Mouse (Mus musculus): ENCODE results near the gene Zbp1.

The Zbp1 gene

GRCm38 (mm10) chr2:173218416-173219141, at the start of gene Zbp1:
TSS of gene Zbp1 (minus strand) at chr2:173218923.
- DNase-seq = no peak

- DNase-seq = no peak
These were observed 48.8 kb upstream of the Zbp1 start for GRCm38 (mm10) chr2:173267562-173267961.

DNA sequence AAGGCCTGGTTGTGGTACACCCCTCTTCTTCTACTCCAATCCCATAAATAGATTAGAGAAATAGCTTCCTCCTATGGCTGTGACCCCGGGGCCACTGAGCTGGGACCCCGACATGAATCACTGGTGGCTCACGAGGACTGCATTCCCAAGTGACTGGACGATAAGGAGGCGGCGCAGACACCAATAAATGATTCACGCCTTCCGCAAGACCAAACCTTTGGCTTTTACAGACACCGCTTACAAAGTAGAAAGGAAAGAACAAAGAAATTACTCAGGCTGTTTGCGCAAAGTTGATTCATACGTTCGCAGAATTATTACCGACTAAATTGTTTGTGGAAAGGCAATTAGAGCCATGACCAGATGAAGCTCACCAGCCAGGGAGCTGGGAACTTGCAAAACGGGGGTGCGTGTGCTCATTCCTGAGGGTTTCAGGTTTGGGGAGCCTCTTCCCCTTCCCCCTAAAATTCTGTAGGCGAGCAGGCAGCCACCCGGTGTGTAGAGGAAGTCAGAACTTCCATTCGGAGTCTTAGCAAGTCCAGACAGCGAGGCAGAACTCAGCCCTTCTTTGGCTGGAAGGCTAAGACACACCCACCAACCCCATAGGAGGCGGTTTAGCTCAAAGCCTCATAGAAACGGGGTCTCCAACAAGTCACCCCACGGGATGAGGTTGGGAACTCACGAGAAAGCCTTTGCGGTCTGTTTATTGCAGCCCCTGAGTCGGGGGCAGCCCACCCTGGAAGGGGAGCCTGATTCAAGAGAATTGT, 47.8 kb upstream of the Zbp1 start:
- DNase-seq = no peak

- no peak for DNase-seq
These were observed 46.9 kb upstream of the Zbp1 start for GRCm38 (mm10) chr2:173265468-173266265.

- DNase-seq = peak; percentile 84 to 89
These were observed 45.9 kb upstream of the Zbp1 start for GRCm38 (mm10) chr2:173264467-173265128.

DNA sequence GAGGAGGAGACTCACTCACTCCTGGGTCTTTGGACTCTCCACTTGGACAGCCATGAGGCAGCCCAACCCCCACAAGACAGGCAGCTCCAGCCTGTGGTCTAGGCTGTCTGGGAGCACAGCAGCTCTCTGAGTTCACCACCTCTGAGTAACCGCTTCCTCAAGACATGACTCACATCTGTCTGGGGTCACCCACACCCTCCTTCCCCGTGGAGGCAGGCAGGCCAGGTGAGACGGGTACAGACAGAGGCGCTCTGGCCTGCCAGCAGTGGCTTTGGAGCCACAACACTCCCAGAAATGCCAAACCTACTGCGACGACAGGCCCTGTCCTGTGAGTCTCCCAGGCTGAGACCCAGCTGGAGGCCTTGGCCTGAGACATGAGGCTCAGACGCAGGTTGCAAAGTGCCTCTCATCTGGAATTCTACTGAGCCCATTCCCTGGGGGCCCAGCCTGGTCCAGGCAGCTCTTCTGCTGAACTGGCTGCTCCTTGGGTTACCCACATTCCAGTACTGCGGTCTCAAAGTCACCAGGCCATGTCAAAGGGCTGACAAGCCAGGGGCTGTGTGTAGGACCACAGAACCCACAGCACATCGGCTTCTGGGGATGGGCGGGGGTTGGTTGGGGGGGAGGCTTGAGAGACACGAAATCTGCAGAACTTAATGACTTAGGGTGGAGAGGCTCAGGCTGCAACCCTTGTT, 45.1 kb upstream of the Zbp1 start:
- DNase-seq = peak; percentile 68 to 69

GRCm38 (mm10) chr2:173261497-173261896, 42.8 kb upstream of the Zbp1 start:
- peak; percentile 60 to 64 for DNase-seq

DNA sequence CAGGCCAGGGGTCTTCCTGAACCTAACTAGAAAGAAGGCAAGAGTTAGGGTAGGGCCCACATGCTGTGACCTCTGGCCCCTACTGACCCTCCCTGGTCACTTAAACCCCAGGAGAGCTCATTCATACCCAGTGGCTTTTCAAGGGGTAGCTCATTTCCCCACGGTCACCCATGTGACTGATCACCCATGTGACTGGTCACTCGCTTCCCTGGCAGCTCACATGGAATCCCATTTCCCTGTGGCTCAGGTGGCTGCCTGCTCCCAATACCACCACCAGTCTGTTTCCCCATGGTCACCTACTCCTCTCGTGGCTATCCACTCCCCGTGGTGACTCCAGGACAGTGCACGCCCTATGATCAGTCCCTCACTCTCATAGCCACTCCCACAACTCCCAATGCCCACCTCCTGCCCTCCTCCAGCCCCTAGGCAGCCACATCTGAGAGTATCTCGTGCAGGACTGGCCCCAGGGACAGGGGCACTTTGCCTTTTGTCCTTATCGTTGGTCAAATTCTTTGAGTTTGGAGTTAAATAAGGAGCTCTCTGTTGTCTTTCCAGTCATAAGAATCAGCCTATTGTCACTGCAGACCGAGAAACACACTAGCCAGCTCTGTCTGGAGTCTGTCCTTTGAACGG, 39.9 kb upstream of the Zbp1 start:
- no peak for DNase-seq

GRCm38 (mm10) chr2:173257610-173258009, 38.9 kb upstream of the Zbp1 start:
- peak; percentile 91 to 92 for DNase-seq

DNA sequence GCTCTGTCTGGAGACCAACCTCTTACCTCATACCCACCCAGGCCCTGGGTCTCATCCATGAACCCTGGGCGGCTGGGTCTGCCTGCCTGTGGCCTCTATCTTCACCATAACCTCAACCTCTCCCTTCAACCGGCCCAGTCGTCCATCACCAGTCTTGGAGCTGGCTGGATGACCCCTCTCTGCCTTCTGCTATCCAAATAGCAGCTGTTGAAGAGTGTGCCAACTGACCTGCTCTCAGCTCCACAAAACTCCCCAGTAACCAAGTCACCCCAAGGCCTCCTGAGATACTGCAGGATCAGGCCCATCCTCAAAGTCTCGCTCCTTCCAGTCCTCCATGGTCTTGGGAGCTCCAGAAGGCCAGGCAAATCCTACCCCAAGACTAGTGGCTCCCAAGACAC, 37.8 kb upstream of the Zbp1 start:
- no peak for DNase-seq

DNA sequence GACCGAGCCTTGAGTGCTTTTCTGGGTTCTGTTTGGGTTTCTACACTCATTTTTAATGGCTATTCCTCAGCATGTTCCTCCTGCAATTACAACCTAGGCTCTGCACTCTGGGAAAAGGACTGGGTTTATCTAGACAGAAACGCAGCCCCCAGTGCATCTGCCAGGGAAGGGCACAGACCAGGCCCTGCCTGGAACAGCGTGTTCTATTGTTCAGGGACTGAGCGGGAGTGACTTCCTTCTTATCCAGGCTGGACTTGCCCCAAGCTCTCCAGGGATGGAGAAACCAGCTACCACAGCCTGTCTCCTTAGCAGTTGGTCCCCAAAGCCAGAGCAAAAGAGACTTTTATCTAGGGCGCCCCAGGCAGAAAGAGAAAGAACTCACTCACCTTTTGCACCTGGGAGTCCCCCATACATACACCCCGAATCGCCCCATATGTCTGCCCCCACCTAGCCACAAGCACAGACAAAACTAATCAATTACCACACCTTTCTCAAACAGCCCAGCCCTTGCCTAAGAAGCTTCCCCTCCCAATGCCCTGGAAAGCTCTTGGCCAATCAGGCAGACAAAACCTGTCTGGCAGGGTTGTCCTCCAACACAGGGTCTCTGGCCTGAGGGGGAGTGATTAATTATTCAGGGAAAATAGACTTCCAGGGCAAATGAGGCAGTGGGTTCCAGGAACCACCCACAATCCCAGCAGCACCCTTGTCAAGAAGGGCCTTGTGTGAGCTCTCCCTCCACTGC, 37.3 kb upstream of the Zbp1 start:
- DNase-seq = no peak

GRCm38 (mm10) chr2:173253761-173254662, 35.3 kb upstream of the Zbp1 start:
- DNase-seq = peak; percentile 78 to 80

DNA sequence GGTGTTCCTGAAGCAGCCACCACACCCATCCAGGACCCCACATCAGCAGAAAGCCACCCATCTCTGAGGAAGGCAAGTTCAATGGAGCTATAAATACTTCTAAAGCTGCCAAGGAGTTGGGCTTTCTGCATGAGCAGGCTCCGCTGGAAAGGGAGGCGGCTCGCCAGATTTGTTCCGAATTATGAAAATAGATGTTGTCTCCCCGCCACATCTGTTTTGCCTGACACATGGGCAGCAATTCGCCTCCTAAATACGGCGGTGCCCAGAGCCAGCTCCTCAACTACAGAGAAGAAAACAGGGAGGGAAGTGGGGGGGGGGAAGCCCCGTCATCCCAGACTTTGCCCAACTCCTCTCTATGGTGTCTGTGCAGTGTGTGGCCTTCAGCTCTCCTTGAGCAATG, 33.0 kb upstream of the Zbp1 start:
- no peak for DNase-seq

GRCm38 (mm10) chr2:173251133-173251532, 32.4 kb upstream of the Zbp1 start:
- no peak for DNase-seq

- no peak for DNase-seq
These were observed 31.7 kb upstream of the Zbp1 start for GRCm38 (mm10) chr2:173250411-173250810.

DNA sequence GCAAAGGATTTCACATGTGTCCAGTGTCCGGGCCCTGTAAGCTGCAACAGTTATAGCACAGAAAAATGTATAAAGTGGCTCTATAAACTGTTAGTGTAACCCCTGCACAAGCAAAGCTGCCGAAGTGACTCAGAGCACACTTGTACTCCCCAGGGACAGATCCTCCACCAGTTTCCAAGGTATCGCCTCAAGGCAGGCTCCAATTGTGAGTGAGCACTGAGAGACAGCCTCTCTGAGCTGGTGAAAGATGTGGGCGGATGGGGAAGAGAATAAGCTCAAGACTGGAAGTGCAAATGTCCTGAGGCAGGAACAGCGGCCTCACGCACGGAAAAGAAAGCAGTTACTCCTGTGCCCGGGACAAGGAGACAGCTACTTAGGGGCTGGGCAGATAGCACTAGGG, 31.2 kb upstream of the Zbp1 start:
- no peak for DNase-seq

GRCm38 (mm10) chr2:173249386-173249785, 30.7 kb upstream of the Zbp1 start:
- DNase-seq = no peak

DNA sequence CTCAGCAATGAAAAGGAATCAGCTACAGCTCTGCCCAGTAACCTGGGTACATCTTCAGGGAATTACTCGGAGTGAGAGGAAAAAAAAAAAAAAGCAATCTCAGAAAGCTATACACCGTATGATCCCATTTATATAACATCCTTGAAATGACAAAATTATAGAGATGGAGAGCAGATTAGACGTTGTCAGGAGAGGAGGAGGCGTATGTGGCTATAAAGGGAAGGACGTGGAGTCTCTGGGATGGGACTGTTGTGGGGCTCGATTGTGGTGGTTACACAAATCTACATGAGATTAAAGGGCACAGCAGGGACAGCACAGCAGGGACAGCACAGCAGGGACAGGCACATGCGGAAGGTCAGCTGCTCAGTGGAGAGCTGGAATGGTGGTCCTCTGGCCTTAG, 30.1 kb upstream of the Zbp1 start:
- DNase-seq = no peak

GRCm38 (mm10) chr2:173247911-173248310, 29.2 kb upstream of the Zbp1 start:
- DNase-seq = peak in 1 of 2 experiments; percentile 52

- no peak for DNase-seq
These were observed 28.5 kb upstream of the Zbp1 start for GRCm38 (mm10) chr2:173247197-173247596.

Measured in kidney, adult 8-10 months (tissue).